Mouse (Mus musculus) kidney, postnatal 0 days (tissue): ENCODE results near the gene Dpyd. TPM values are rescaled to one million over a fixed set of nuclear protein-coding genes. Genes with fewer than 3 reads are reported as not detected.

Experiments
- ATAC-seq: fragments of 200-750 bp; cut with Nextera tagmentation; replicated peaks from 2 replicates; pipeline ENCODE4 v1.8.0; 2017; ENCODE audit warnings: low read depth, moderate number of reproducible peaks, moderate TSS enrichment, moderate library complexity; ENCODE audit not compliant: low FRiP score
- DNase-seq: peaks from one replicate; pipeline ENCODE4 v3.0.0-alpha.2; 2016; ENCODE audit warnings: low spot score
- H3K27ac ChIP-seq: fragments of 300-500 bp; sonication (generic); 2 replicates; pipeline ENCODE4 v1.5.1; 2014; ENCODE audit warnings: mild to moderate bottlenecking
- H3K27me3 ChIP-seq: fragments of 300-500 bp; sonication (generic); 2 replicates; pipeline ENCODE4 v1.6.1; 2014; ENCODE audit warnings: low read length, mixed read lengths; ENCODE audit not compliant: insufficient read depth
- H3K36me3 ChIP-seq: fragments of 300-500 bp; sonication (generic); 2 replicates; pipeline ENCODE4 v1.6.1; 2014; ENCODE audit warnings: low read length, mixed read lengths; ENCODE audit not compliant: insufficient read depth
- H3K4me1 ChIP-seq: fragments of 300-500 bp; sonication (generic); replicated peaks from 2 replicates; pipeline ENCODE4 v1.6.1; 2014; ENCODE audit warnings: antibody characterized with exemption, low read length, mixed read lengths; ENCODE audit not compliant: insufficient read depth
- H3K4me2 ChIP-seq: fragments of 300-500 bp; sonication (generic); 2 replicates; pipeline ENCODE4 v1.6.1; 2014; ENCODE audit warnings: mild to moderate bottlenecking, low read length, moderate library complexity, mixed read lengths
- H3K4me3 ChIP-seq: fragments of 300-500 bp; sonication (generic); replicated peaks from 2 replicates; pipeline ENCODE4 v1.5.1; 2014; ENCODE audit warnings: low read depth, low read length
- H3K9ac ChIP-seq: fragments of 300-500 bp; sonication (generic); 2 replicates; pipeline ENCODE4 v1.6.1; 2014; ENCODE audit warnings: low read depth, low read length
- H3K9me3 ChIP-seq: fragments of 300-500 bp; sonication (generic); replicated peaks from 2 replicates; pipeline ENCODE4 v1.6.1; 2016; ENCODE audit warnings: low read length, inconsistent platforms, mixed read lengths
- CTCF ChIP-seq: IDR thresholded peaks from 2 replicates; pipeline ENCODE4 v1.5.1; 2016; ENCODE audit warnings: antibody characterized with exemption, low read depth, mild to moderate bottlenecking, moderate library complexity
- WGBS: fragments of 180-500 bp; shearing (Covaris S2); extraction: QIAGEN DNeasy Blood & Tissue Kit; methylation state at CpG from one replicate; pipeline ENCODE4 v1.1.7; 2014; 5-methylcytosine and 5-hydroxymethylcytosine counted together
- polyA plus RNA-seq: library from polyadenylated mRNA; unstranded; fragments of >200 nt; fragmentation: Nextera tagmentation; extraction: Ambion mirVana; gene quantifications from 2 replicates; pipeline ENCODE4 v1.2.1, GENCODE M21; 2015

Dpyd gene
- polyA plus RNA-seq, 1 experiment from 2014 or later: 3.9 TPM

GRCm38 (mm10) chr3:118601689-118602640, 40.0 kb downstream of the Dpyd start:
- ATAC-seq: no peak
- WGBS: 82% methylated on average over 7 of the region's 7 CpGs
- Histone ChIP-seq H3K4me2 (no peak overlapping the region), H3K27me3 (no peaks in the 10 kb centered on the region), H3K4me1 (no peaks in the 10 kb centered on the region), H3K36me3 (no peaks in the 10 kb centered on the region), H3K9me3 (no peaks in the 10 kb centered on the region), H3K9ac (no peak overlapping the region), H3K27ac (no peak overlapping the region), H3K4me3 (no peak overlapping the region)
- no peak for TF ChIP-seq CTCF
- no peak for DNase-seq

- H3K9ac ChIP-seq: no peak overlapping the region
- ATAC-seq (no peak), DNase-seq (no peak)
- no peak overlapping the region for H3K27ac ChIP-seq
- H3K36me3 ChIP-seq: no peaks in the 10 kb centered on the region
- 75% methylated on average over 4 of the region's 4 CpGs for WGBS
- H3K4me1 ChIP-seq: no peaks in the 10 kb centered on the region
- no peak for TF ChIP-seq CTCF
- H3K4me2 ChIP-seq: no peak overlapping the region
- H3K9me3 ChIP-seq: no peaks in the 10 kb centered on the region
- H3K4me3 ChIP-seq: no peak overlapping the region
- no peaks in the 10 kb centered on the region for H3K27me3 ChIP-seq
Measured at GRCm38 (mm10) chr3:118608708-118609107, 46.8 kb downstream of the Dpyd start.

- Histone ChIP-seq H3K36me3 (no peaks in the 10 kb centered on the region), H3K9ac (no peak overlapping the region), H3K9me3 (no peaks in the 10 kb centered on the region), H3K27ac (no peak overlapping the region), H3K4me1 (no peaks in the 10 kb centered on the region), H3K4me2 (no peak overlapping the region), H3K27me3 (no peaks in the 10 kb centered on the region), H3K4me3 (no peak overlapping the region)
- 68% methylated on average over 9 of the region's 9 CpGs for WGBS
- no peak for DNase-seq
- TF ChIP-seq CTCF: no peak
- ATAC-seq: no peak
Measured at GRCm38 (mm10) chr3:118626455-118627375, 64.8 kb downstream of the Dpyd start.

- Histone ChIP-seq H3K4me3 (no peak overlapping the region), H3K9me3 (no peaks in the 10 kb centered on the region), H3K27me3 (no peaks in the 10 kb centered on the region), H3K9ac (no peak overlapping the region), H3K4me1 (no peaks in the 10 kb centered on the region), H3K36me3 (no peaks in the 10 kb centered on the region), H3K27ac (no peak overlapping the region), H3K4me2 (no peak overlapping the region)
- no peak for TF ChIP-seq CTCF
- ATAC-seq (no peak), DNase-seq (no peak)
- 90% methylated on average over 1 of the region's 1 CpGs for WGBS
Measured at GRCm38 (mm10) chr3:118629737-118630136, 67.8 kb downstream of the Dpyd start.

GRCm38 (mm10) chr3:118646024-118646570, 84.2 kb downstream of the Dpyd start:
- Histone ChIP-seq H3K36me3 (no peaks in the 10 kb centered on the region), H3K9me3 (no peaks in the 10 kb centered on the region), H3K9ac (no peak overlapping the region), H3K4me1 (no peaks in the 10 kb centered on the region), H3K27ac (no peak overlapping the region), H3K4me2 (no peak overlapping the region), H3K4me3 (no peak overlapping the region), H3K27me3 (no peaks in the 10 kb centered on the region)
- no peak for TF ChIP-seq CTCF
- DNase-seq: no peak
- 86% methylated on average over 10 of the region's 10 CpGs for WGBS
- no peak for ATAC-seq
